Mouse (Mus musculus): ENCODE results near the gene Nme8.

DNA sequence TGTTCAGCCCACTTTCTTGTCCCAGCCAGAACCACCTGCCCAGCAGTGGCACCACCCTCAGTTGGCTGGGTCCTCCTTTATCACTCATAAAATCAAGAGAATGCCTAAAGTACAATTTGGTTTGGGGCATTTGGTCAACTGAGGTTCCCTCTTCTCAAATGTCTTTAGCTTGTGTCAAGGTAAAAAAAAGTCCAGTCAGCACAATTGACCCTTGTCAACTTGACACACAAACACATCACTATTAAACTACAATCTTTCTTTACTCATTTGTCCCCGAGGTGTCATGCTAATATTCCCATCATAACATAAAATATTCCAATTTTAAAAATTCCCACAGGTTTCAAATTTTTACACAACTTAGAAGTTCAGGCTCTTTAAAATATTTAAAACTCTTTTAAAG lies 83.3 kb downstream of the Nme8 start:
- TF ChIP-seq POLR2A (IDR thresholded peaks at IDR 0.05; ENCODE audit: extremely low read depth, insufficient read depth, low read length) (no peak), CTCF (IDR thresholded peaks at IDR 0.05; ENCODE audit: low read depth, low read length) (no peak)

Measured in liver, adult 2 months (tissue).